Mouse (Mus musculus) hindbrain, embryonic 10.5 days (tissue): Measurements from ENCODE around the gene Fam129a. TPM values are rescaled to one million over a fixed set of nuclear protein-coding genes. Genes with fewer than 3 reads are reported as not detected.
"Not testable (repeated sequence)": the region's sequence is repeated elsewhere in the genome, so short reads cannot be mapped to it uniquely, and the experiment has no call there.

Experiments
- DNase-seq: peaks from one replicate; pipeline ENCODE4 v3.0.0-alpha.2; 2017; ENCODE audit warnings: low spot score
- H3K27ac ChIP-seq: fragments of 300-500 bp; sonication (generic); 2 replicates; pipeline ENCODE4 v1.5.1; 2016; ENCODE audit warnings: mild to moderate bottlenecking, moderate library complexity
- H3K27me3 ChIP-seq: fragments of 300-500 bp; sonication (generic); 2 replicates; pipeline ENCODE4 v1.6.1; 2016; ENCODE audit warnings: mild to moderate bottlenecking; ENCODE audit not compliant: poor library complexity, insufficient read depth, severe bottlenecking
- H3K36me3 ChIP-seq: fragments of 300-500 bp; sonication (generic); 2 replicates; pipeline ENCODE4 v1.6.1; 2016; ENCODE audit warnings: mild to moderate bottlenecking, moderate library complexity
- H3K4me1 ChIP-seq: fragments of 300-500 bp; sonication (generic); replicated peaks from 2 replicates; pipeline ENCODE4 v1.6.1; 2016; ENCODE audit warnings: mild to moderate bottlenecking
- H3K4me3 ChIP-seq: fragments of 300-500 bp; sonication (generic); 2 replicates; pipeline ENCODE4 v1.5.1; 2016; ENCODE audit warnings: mild to moderate bottlenecking, moderate library complexity
- H3K9me3 ChIP-seq: fragments of 300-500 bp; sonication (generic); 2 replicates; pipeline ENCODE4 v1.6.1; 2016; ENCODE audit warnings: mild to moderate bottlenecking, moderate library complexity
- WGBS: fragments of 180-500 bp; shearing (Covaris S2); methylation state at CpG from one replicate; pipeline ENCODE4 v1.1.7; 2016; 5-methylcytosine and 5-hydroxymethylcytosine counted together
- polyA plus RNA-seq: library from polyadenylated mRNA; unstranded; fragments of >200 nt; fragmentation: Nextera tagmentation; extraction: Ambion mirVana; gene quantifications from 2 replicates; pipeline ENCODE4 v1.2.1, GENCODE M21; 2016

The Fam129a gene
- polyA plus RNA-seq, 1 experiment from 2014 or later: 0.93 TPM

- Histone ChIP-seq H3K27ac (no peak overlapping the region), H3K4me3 (no peak overlapping the region), H3K36me3 (no peaks in the 10 kb centered on the region), H3K27me3 (no peaks in the 10 kb centered on the region), H3K9me3 (no peaks in the 10 kb centered on the region), H3K4me1 (peaks cover 19% of the 10 kb centered on the region)
- WGBS: 80% methylated on average over 5 of the region's 5 CpGs
- no peak for DNase-seq
Observed at GRCm38 (mm10) chr1:151684978-151685377, 114.0 kb downstream of the Fam129a start.

GRCm38 (mm10) chr1:151685666-151686309, 114.8 kb downstream of the Fam129a start:
- Histone ChIP-seq H3K27me3 (no peaks in the 10 kb centered on the region), H3K36me3 (no peaks in the 10 kb centered on the region), H3K4me3 (peak overlapping the region; percentile 20; the same call in 1 of the 2 replicates), H3K4me1 (peaks cover 19% of the 10 kb centered on the region), H3K27ac (no peak overlapping the region; the same call in 1 of the 2 replicates), H3K9me3 (no peaks in the 10 kb centered on the region)
- peak; percentile 24 for DNase-seq
- 19% methylated on average over 12 of the region's 12 CpGs for WGBS

GRCm38 (mm10) chr1:151686696-151687095, 115.7 kb downstream of the Fam129a start:
- H3K27ac ChIP-seq: no peak overlapping the region

GRCm38 (mm10) chr1:151689032-151689431, 118.0 kb downstream of the Fam129a start:
- Histone ChIP-seq H3K27ac (no peak overlapping the region), H3K4me3 (no peak overlapping the region), H3K4me1 (peaks cover 19% of the 10 kb centered on the region), H3K36me3 (no peaks in the 10 kb centered on the region), H3K9me3 (no peaks in the 10 kb centered on the region), H3K27me3 (no peaks in the 10 kb centered on the region)
- WGBS: 84% methylated on average over 5 of the region's 5 CpGs
- DNase-seq: no peak

More at GRCm38 (mm10) chr1:151686696-151687095, 115.7 kb downstream of the Fam129a start:
- 64% methylated on average over 8 of the region's 8 CpGs for WGBS
- Histone ChIP-seq H3K27me3 (no peaks in the 10 kb centered on the region), H3K36me3 (no peaks in the 10 kb centered on the region), H3K4me1 (peaks cover 19% of the 10 kb centered on the region), H3K9me3 (no peaks in the 10 kb centered on the region), H3K4me3 (no peak overlapping the region)
- DNase-seq: no peak

GRCm38 (mm10) chr1:151689561-151689960, 118.6 kb downstream of the Fam129a start:
- Histone ChIP-seq H3K36me3 (no peaks in the 10 kb centered on the region), H3K4me3 (no peak overlapping the region), H3K27ac (no peak overlapping the region), H3K4me1 (peaks cover 19% of the 10 kb centered on the region), H3K27me3 (no peaks in the 10 kb centered on the region), H3K9me3 (no peaks in the 10 kb centered on the region)
- WGBS: 86% methylated on average over 8 of the region's 8 CpGs
- no peak for DNase-seq

- DNase-seq: no peak
- Histone ChIP-seq H3K27ac (no peak overlapping the region), H3K36me3 (no peaks in the 10 kb centered on the region), H3K9me3 (no peaks in the 10 kb centered on the region), H3K4me3 (no peak overlapping the region), H3K27me3 (no peaks in the 10 kb centered on the region), H3K4me1 (peaks cover 17% of the 10 kb centered on the region)
- 87% methylated on average over 6 of the region's 6 CpGs for WGBS
Observed at GRCm38 (mm10) chr1:151690061-151690460, 119.1 kb downstream of the Fam129a start.

GRCm38 (mm10) chr1:151690583-151691193, 119.7 kb downstream of the Fam129a start:
- no peak for DNase-seq
- H3K4me3 ChIP-seq: no peak overlapping the region
- no peak overlapping the region for H3K27ac ChIP-seq
- H3K4me1 ChIP-seq: peaks cover 11% of the 10 kb centered on the region
- 88% methylated on average over 7 of the region's 7 CpGs for WGBS
- H3K9me3 ChIP-seq: no peaks in the 10 kb centered on the region
- H3K36me3 ChIP-seq: no peaks in the 10 kb centered on the region
- H3K27me3 ChIP-seq: no peaks in the 10 kb centered on the region

GRCm38 (mm10) chr1:151692867-151693266, 121.9 kb downstream of the Fam129a start:
- WGBS: 81% methylated on average over 6 of the region's 6 CpGs
- not testable (repeated sequence) for H3K4me1 ChIP-seq, H3K27me3 ChIP-seq, DNase-seq, H3K4me3 ChIP-seq, H3K9me3 ChIP-seq, H3K36me3 ChIP-seq, H3K27ac ChIP-seq

- no peaks in the 10 kb centered on the region for H3K27me3 ChIP-seq
- H3K27ac ChIP-seq: no peak overlapping the region
- H3K9me3 ChIP-seq: no peaks in the 10 kb centered on the region
- H3K4me1 ChIP-seq: no peaks in the 10 kb centered on the region
- H3K4me3 ChIP-seq: no peak overlapping the region
- 93% methylated on average over 7 of the region's 7 CpGs for WGBS
- no peak for DNase-seq
- H3K36me3 ChIP-seq: no peaks in the 10 kb centered on the region
Observed at GRCm38 (mm10) chr1:151696751-151697150, 125.8 kb downstream of the Fam129a start.

GRCm38 (mm10) chr1:151697901-151698641, 127.1 kb downstream of the Fam129a start:
- no peaks in the 10 kb centered on the region for H3K9me3 ChIP-seq
- no peak for DNase-seq
- no peaks in the 10 kb centered on the region for H3K27me3 ChIP-seq
- H3K4me3 ChIP-seq: no peak overlapping the region
- no peaks in the 10 kb centered on the region for H3K4me1 ChIP-seq
- H3K36me3 ChIP-seq: no peaks in the 10 kb centered on the region
- 81% methylated on average over 7 of the region's 7 CpGs for WGBS
- H3K27ac ChIP-seq: no peak overlapping the region

GRCm38 (mm10) chr1:151699363-151699762, 128.4 kb downstream of the Fam129a start:
- Histone ChIP-seq H3K27ac (no peak overlapping the region), H3K9me3 (no peaks in the 10 kb centered on the region), H3K36me3 (no peaks in the 10 kb centered on the region), H3K4me3 (no peak overlapping the region), H3K4me1 (no peaks in the 10 kb centered on the region), H3K27me3 (no peaks in the 10 kb centered on the region)
- no peak for DNase-seq
- WGBS: 89% methylated on average over 7 of the region's 7 CpGs

GRCm38 (mm10) chr1:151702816-151703215, 131.8 kb downstream of the Fam129a start:
- DNase-seq: no peak
- no peaks in the 10 kb centered on the region for H3K27me3 ChIP-seq
- H3K4me3 ChIP-seq: no peak overlapping the region
- 0 out of 2 replicates have a peak, but pooled peaks cover 6% of the 10 kb centered on the region for H3K4me1 ChIP-seq
- no peaks in the 10 kb centered on the region for H3K9me3 ChIP-seq
- no peak overlapping the region for H3K27ac ChIP-seq
- 23% methylated on average over 1 of the region's 1 CpGs for WGBS
- H3K36me3 ChIP-seq: no peaks in the 10 kb centered on the region
